Mouse (Mus musculus) megakaryocyte-erythroid progenitor cell, adult 5-6 weeks (primary cell): ENCODE measurements around the gene Poc5. TPM values are rescaled to one million over a fixed set of nuclear protein-coding genes. Genes with fewer than 3 reads are reported as not detected.

Experiments used
- ATAC-seq: replicated peaks from 2 replicates; pipeline ENCODE4 v1.8.0; 2016; ENCODE audit warnings: mild to moderate bottlenecking, inconsistent platforms; ENCODE audit not compliant: severe bottlenecking, poor library complexity, low FRiP score, low TSS enrichment
- total RNA-seq, 2 experiments: library from RNA; stranded (forward) in 1 of 2; stranded (reverse) in 1 of 2; fragments of 200-1000, 215-1000 nt in 1 of 2; fragments of >200 nt in 1 of 2; fragmentation: Nextera tagmentation in 1 of 2; gene quantifications; 2 replicates each; pipeline ENCODE4 v1.2.3; 2014 to 2017

Gene Poc5
- total RNA-seq, 2 experiments from 2014 or later = 15.6 to 29.5 TPM

DNA sequence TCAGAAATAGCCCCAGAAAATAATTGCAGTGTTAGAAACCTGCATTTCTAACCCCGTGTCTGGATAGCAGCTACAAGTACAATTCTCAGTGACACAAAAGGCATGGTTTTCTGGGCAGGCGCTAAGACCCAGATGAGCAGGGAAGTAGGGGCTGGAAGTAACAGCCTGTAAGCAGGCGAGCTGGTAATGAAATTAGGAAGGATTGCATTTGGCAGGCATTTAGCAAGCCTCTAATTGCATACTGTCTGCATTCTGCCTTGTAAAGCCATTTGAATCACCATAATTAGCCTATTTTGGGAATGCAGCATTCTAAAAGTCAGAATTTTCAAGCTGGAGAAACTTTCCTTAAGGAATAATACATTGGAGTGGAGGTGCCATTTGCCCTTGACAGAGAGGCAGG is 38.0 kb downstream of the Poc5 start:
- ATAC-seq = no peak

DNA sequence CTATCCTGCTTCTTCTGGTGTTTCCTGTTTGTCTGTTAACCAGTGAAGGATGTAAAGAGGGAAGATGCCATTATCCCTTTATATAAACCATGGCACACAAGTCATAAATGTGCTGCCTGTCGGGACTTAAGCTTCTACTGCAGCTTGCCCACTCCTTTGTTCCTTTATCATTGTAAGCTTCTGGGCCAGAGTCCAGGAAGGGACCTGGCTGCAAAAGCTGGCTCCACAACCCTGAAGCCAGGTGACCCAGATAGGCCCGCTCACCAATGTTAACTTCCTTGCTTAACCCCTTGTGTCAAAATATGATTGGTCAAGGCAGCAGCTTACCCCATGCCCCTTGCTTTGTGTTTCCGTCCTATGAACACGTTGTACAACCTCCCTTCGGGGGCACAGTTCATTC is 40.4 kb downstream of the Poc5 start:
- ATAC-seq = no peak

DNA sequence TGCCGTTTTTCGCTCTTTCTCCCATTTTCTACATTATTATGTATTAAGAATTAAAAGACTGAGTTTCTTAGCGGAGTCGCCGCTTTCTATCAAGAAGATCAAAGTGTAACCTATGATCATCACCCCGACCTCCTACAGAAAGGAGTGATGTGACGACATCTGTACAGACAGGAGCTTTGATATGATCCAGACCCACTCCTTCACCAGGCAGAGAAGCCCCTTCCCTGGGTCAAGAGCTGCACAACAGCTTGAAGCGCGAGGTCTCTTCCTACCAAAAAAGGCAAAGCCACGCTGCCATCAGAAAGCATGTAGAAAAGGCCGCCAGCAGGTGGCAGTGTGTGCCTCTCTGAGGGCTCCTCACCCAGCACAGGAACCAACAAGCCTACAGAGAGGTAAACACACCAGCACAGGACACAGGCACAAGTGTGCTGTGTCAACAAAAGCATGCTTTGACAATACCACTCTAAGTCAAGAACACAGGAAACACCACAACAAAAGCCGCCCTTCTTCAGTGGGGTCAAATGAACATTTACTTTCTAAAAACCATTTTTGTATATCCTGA is 43.6 kb downstream of the Poc5 start:
- ATAC-seq = peak; percentile 87

DNA sequence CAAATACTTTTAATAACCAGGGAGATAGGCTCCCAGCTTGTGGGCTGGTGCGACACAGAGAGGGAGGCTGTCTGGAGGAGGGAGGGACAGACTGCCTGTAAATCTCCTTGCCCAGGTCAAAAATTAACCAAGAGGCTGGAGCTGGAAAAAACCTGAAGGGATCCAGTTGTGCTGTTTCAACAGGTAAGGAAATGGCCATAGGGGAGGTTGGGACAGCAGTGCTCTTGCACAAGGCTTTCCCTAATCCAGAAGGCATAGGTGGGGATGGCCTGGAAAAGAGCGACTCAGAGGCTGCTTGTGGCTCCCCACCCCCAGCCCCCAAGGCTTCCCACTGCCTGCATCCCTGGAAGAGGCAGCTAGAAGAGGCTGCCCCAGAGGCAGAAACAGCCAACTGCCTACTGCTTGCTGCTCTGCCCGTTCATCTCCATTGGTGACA is 44.3 kb downstream of the Poc5 start:
- no peak for ATAC-seq

DNA sequence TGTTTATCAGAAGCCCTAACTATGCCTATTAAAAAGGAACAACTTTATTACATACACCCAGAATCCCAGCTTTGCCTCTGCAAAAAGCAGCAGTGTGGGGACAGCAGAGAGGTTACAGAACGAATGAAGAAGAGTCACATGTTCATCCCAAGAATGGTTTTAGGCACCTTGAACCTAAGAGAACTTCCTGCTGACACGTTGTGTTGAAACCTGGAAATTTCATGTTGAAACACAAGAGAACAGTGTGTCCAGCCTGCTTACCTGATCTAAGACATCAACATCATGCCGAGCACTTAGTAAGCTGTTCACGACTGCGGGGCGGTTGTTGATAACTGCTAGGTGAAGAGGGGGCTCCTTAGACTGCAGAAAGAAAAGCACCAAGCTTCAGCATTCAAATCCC is 44.9 kb downstream of the Poc5 start:
- ATAC-seq = no peak

DNA sequence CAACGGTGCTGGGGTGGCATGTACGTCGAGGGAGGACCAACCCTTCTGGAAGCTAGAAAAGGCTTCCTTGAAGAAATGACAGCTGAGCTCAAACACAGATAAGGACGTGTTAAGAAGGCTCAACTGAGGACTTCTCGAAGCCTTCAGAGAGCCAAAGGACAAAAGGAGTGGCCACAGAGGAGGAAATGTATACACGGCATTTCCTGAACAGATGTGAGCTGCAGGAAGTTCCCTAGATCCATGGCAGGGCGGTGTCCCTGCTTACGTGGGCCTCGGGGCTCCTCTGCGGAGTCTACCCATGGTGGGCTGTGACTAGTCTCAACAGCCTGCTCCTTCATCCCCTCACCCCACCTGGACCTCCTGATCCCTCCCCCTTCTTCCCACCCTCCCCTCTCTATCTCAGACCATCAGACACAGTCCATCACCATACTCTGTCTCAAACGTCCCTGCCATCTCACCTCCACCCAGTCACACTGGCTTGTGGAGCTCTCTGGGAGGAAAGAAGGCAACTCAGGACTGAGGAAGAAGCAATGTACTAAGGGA is 45.6 kb downstream of the Poc5 start:
- ATAC-seq = peak; percentile 20; the same call in 1 of the 2 replicates

DNA sequence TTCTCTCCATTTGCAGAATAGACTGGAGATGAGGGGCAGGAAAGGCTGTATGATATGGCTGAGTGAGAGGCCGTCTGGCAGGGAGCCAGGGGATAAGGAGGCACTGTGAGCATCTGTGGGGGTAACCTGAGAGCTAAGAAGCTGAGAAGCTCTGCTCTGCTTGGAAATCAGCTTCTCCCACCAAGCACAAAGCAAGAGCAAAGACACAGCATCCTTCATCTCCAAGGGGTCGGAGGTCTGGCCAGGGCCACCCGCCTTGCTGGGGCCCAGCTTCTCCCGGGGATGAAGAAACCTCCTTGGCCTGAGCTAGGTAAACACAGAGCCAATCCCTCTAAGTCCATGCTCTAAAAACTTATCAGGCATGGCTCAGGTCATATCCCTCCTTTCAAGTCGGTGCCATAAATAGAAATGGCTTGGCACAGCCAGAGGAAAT is 46.8 kb downstream of the Poc5 start:
- no peak for ATAC-seq

DNA sequence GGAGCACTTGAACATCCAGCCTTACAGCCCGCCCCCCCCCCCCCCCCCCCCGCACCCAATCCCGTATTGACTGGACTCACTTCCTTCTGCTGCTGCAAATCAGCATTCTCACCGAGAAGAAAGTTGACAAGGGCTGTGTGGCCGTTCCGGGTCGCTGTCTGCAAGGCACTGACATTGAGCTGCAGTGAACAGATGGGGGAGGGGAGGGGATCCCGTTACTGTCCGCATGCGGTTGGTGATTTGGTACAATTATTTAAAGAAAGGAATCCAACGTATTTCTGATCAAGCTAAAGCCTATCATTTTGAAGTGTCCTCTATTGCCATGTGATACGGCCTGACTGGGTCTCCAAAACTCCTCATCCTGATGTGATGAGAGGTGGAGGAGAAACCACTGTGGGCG is 47.7 kb downstream of the Poc5 start:
- ATAC-seq = no peak

DNA sequence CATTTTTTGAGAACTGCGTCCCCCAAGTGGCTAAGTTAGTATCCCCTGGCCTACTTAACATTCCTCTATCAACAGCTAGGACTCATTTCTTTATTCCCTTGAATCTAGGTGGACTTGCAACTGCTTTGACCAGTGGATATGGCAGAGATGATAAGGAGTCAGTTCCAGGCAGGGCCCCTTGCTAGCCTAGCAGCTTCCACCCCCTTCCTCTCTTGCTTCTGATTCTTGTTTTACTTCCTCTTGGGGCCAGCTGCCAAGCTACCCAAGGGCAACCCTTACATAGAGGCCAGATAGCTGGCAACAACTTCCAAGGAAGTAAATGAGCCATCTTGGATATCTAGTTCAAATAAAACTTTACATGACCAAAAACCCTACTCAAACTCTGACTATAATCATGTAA is 48.8 kb downstream of the Poc5 start:
- ATAC-seq = no peak

DNA sequence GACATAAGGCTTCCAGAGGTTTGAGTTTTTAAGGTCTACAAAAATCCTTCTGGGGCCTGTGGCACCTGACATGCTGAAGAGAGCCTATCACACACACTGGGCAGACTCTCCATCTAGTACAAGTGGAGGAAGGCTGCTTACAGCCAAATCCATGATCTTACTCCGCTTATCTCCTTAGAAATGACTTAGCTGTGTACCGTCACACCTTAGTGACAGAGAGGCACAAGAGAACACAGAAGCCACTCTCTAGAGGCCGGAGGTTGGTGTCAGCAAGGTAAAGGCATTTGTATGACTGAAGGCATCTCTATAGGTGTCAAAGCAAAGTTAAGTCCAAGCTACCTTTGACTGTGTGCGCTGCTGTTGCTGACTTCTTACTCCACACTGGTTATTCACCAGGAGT is 52.3 kb downstream of the Poc5 start:
- ATAC-seq = no peak

DNA sequence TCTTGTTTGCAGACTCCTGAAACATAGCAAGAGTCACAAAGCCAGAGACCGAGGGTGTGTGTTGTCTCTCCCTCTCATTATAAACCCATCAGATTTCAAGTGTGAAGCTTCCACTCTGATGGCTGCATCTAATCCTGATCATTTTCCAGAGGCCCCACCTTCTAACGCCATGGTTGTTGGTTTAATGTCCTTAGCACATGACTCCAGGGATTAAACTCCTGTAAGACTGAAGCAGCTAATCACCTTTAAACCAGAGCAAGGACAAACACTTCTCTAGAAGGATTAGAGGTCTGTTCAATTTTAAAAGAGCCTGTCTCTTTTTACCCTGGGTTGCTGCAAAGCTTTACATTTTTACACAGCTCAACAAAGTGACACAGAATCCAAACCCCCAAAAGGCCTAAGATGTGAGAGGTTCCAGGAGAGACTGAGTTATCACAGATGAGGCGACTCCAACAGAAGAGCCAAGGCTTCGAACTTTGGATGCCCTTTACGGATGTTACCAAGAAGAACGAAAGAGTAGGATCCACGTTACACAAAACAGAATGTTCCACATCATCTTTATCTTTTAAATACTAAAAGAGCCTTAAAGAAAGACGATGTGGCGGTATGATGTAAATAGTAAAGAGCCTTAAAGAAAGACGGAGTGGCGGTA is 62.2 kb downstream of the Poc5 start:
- no peak for ATAC-seq

DNA sequence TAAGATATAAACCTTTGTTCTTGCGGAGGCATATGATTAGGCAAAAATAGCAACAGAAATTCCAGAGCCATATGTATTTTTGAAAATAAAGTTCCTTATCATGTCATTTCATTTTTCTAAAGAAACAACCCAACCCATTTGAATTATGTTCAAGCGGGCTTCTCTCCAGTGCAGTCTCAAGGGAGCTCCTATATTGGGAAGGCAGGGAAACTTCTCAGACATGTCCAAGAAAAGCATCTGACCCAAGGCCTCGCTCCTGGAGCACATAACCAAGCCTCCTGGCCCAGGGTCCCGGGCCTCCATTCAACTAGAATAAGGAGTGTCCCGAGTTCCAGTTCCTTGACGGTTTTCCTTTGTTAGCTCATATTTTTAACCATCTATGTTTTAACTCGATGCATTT is 62.8 kb downstream of the Poc5 start:
- no peak for ATAC-seq

DNA sequence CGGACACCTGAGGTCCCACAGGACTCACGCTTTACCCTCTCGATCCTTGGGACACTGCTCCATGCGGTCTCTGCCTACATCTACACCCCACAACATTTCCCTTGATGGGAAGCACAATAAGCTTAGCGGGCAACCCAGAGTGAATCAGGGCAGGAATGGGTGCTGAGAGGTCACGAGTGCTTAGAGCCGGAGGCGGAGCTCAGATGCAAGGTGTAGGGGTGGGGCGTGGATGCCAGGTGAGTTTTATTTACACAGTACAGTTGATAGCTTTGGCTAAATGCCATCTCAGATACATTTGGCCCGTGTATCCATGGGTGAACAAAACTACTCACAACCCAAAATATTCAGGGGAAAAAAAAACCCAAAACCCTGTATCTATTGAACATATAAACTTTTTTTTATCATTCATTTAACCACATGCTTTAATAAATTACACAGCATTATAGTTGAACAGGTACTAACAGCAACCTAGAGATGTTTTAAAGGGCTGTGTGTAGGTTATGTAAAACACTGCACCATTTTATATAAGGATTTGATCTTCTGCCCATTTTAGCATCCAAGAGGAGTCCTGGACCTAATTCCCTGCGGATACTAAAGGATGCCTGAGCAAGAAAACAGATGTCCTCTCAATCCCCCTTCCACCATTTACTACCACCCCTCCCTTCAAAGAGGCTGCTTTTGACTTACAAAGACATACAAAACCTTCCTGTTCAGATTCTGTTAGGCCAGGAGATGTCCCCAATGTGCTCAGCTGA is 63.5 kb downstream of the Poc5 start:
- ATAC-seq = no peak

DNA sequence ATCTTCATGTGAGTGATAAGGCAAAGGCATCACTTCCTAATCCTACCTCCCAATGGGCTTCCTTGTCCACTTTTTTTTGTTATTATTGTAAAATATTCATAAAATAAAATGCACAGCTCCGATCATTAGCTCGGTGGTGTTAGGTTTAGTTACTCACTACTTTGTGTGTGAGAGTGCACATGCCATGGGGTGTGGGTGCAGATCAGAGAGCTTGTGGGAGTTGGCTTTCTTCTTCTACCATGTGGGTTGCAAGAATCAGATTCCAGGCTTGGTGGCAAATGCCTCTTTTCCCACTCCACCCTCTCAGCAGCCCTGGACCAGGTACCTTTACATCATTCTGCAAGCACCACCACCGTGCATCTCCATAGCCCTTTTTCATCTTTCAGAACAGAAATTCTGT is 64.5 kb downstream of the Poc5 start:
- no peak for ATAC-seq

DNA sequence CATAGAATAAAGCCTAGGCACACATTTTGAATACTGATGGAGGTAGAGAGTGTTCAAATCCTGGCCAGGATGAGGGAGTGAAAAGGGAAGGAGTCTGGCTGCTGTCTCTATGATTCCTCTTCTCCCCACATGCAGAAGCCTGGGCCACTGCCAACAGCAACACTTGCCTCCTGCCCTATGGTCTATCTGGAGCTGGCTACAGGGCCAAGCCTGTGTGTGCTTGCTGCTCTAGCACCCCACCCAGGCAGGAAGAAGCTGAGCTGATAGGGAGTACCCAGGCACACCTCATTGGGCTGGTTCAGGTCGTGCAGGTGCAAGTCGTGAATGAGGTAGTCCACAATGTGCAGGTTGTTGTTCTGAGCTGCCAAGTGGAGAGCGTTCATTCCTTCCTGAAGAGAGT is 66.2 kb downstream of the Poc5 start:
- no peak for ATAC-seq

DNA sequence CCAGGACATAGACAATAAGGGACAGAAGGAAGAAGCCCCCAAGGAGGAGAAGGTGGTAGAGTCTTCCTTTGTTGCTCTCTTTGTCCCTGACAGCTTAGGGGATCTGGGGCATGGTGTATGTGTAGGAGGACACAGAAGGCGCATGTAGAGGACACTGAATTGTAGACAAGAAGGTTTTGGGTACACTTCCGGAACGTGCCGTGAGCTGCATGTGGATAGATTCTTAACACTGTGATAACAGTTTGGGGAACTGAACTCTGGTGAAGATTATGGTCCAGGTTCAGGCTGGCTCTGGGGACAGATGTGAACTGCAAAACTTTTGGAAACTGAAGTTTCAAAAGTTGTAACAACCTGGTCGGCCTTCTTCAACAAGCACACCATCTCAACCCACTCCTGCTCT is 69.5 kb downstream of the Poc5 start:
- no peak for ATAC-seq

DNA sequence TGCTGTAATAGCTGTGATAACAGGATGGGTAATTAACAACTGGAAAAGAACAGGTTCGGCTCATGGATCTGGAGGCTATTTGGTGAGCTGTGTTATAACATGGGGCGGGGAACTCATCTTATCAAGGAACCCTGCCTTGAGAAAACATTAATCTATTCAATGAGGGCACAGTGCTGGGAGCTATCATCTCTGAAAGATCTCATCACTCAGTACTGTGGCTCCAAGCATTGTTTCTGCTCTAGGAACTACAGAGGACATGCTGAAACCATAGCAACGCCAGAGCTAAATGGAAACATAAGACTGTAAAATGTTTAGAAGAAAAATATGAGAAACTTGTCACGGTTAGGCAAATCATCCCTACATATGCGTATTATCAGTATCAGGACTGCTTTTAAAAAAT is 69.9 kb downstream of the Poc5 start:
- no peak for ATAC-seq

DNA sequence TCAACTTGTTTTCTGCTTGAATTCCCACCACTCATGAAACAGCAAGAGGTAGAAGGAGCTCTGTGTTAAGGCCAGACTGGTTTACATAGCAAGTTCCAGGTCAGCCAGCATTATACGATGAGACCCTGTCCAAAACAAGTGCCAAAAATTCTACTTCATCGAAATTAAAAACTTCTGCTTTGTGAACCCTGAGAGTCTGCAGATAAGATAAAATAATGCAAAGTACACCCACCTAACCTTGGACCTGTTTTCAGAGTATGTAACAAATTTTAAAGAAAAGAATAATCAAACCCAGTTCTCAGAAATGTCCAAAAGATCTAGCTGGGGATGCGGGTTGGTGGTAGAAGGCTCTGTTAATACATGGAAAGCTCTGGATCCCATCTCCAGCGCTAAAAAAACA is 70.5 kb downstream of the Poc5 start:
- no peak for ATAC-seq

DNA sequence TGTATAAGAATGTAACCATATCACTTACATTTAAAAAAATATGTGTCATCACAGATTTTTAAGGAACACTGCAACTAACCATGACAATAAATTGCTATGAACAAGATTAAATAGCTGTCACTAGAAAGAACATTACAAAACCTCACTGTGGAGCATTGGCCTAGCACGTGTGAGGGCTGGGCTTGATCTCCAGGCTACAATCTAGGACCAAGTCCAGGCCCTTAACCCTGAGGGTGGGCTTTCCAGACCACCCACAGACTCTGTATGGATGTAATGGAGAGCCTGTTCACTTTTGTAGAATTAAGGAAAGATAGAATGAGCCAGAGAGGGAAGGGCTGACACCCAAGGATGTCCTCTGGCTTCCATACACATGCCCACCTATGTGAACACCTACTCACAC is 74.5 kb downstream of the Poc5 start:
- ATAC-seq = no peak

DNA sequence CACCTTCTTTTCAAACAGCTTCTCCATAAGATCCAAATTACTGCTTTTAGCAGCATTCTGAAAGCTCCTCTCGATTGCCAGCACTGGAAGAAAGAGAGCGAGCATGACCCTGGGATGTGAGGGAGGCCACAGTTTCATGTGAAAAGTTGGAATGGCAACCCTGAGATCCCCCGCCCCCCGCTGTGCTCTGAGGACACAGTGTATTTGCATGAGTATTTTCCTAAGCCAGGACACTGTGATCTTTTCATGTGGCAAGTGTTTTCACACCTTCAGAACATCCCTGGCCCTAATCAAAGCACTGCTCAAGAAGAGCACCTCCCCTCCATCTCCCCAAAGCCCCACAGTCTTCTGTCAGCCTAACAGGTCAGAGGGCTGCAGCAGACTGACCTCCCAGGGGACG is 77.2 kb downstream of the Poc5 start:
- ATAC-seq = no peak
